Mouse (Mus musculus): Measurements from ENCODE around the gene 2300009A05Rik. TPM values are rescaled to one million over a fixed set of nuclear protein-coding genes. Genes with fewer than 3 reads are reported as not detected.

2300009A05Rik gene
- polyA plus RNA-seq (2012; rRNA removed), result 7.2 and 21.2 TPM in 2 replicates

GRCm38 (mm10) chr9:63398611-63399462, at the start of gene 2300009A05Rik:
Gene 2300009A05Rik, minus strand, starts transcription at chr9:63399246.

GRCm38 (mm10) chr9:63377270-63378142, 21.5 kb downstream of the 2300009A05Rik start, which contains the start of gene Map2k5:
Gene Map2k5, minus strand, starts transcription at chr9:63377902.

Other genes with a start within 250 kb of the 2300009A05Rik start
- gene Map2k5, start 21.3 kb downstream of the 2300009A05Rik start, polyA plus RNA-seq (2012; rRNA removed), result 19.5 and 27.8 TPM in 2 replicates
- 0.02 and 0.10 TPM in 2 replicates for gene Iqch, start 203.2 kb upstream of the 2300009A05Rik start, polyA plus RNA-seq (2012; rRNA removed)
- 20.6 and 40.4 TPM in 2 replicates for gene Aagab, start 203.4 kb upstream of the 2300009A05Rik start, polyA plus RNA-seq (2012; rRNA removed)